Mouse (Mus musculus): ENCODE data around the gene Mrpl48.

Gene Mrpl48

DNA sequence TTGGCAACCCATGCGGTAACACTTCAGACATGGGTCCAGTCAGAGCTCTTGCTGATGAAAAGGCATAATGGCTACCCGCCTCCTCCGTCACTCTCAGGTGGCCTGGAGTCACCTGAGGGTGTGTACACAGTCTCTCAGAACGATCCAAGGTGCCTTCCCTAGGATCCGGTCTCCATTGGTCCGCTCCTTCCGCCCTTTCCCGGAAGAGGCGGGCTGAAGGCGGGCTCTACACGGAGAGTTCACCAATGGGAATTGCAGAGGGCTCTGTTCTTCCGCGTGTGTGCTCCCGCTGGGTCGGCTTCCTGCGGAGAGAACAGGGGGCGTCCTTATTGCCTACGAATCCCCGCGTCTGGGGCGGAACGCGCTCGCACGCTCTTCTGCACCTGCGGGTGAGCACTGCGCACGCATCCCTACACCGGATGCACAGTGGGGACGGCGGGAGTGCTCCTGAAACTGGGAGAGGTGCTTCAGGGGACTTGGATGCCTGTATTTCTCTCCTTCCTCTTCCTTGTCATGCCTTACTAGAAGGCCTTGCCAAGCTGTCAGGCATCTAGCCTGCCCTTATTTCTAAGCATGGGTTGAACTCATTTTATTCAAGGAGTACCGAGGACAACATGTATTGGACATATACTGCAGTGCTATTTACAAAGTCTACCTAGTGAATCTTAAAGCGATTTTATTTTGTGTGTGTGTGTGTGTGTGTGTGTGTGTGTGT, 71.1 kb downstream of the Mrpl48 start, which contains the start of gene Coa4:
TSS of gene Coa4 (plus strand) at position 268 of the 715 bp plus-strand sequence.
- in situ Hi-C loops (cut with MboI; ENCODE audit: low sequenced_read_pairs): loop anchor here (25.0 kb wide), 1 partner anchor 275 kb away; no protein-coding TSS in a partner anchor

DNA sequence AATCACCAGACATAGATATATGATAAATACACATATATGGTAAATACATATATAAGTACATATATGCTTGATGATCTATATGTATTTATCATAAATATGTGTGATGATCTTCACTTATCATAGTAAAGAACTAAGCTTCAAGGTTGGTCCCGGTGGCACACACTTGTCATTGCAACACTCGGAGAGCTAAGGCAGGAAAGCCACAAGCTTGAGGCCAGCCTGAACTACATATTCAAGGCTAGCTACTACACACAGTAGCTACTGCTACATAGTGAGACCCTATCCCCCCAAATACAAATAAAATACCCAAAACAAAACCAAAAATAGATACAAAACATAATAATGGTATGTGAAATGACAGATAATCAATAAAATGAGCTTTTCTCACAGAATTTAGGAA, 72.3 kb downstream of the Mrpl48 start:
- in situ Hi-C loops (cut with MboI; ENCODE audit: low sequenced_read_pairs): loop anchor here (25.0 kb wide), 1 partner anchor 276 kb away; no protein-coding TSS in a partner anchor

DNA sequence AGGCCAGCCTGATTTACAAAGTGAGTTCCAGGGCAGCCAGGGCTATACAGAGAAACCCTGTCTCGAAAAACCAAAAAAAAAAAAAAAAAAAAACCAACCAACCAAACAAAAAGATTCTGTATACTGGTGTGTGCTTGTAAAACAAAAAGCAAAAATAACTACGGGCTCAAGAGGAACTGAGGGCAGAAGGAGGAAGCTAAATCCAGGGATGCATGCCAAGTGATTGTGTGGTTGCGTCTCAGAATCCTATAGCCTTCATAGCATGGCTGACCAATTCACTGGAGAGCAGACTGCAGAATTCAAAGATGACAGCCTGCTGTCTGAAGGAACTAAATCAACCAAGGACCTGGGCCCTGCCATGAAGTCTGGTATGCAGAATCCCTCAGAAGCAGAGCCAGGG, 73.9 kb downstream of the Mrpl48 start:
- in situ Hi-C loops (cut with MboI; ENCODE audit: low sequenced_read_pairs): loop anchor here (25.0 kb wide), 1 partner anchor 278 kb away; no protein-coding TSS in a partner anchor

DNA sequence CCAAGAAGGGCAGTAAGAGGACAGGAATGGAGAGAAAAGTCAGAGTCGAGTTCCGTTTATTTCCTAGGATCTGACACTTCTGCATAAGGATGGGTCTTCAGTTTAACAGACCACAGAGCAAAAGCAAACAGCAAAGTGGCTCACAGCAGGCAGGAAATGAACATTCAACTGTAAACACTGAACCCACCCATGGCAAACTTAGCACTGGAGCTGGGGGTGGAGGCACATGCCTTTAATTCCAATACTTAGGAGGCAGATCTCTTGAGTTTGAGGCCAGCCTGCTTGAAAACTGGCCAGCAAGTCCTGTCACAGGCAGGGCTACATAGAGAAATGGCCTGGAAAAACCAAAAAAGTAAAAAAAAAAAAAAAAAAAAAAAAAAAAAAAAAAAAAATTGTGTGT, 74.6 kb downstream of the Mrpl48 start:
- in situ Hi-C loops (cut with MboI; ENCODE audit: low sequenced_read_pairs): loop anchor here (25.0 kb wide), 1 partner anchor 279 kb away; no protein-coding TSS in a partner anchor

DNA sequence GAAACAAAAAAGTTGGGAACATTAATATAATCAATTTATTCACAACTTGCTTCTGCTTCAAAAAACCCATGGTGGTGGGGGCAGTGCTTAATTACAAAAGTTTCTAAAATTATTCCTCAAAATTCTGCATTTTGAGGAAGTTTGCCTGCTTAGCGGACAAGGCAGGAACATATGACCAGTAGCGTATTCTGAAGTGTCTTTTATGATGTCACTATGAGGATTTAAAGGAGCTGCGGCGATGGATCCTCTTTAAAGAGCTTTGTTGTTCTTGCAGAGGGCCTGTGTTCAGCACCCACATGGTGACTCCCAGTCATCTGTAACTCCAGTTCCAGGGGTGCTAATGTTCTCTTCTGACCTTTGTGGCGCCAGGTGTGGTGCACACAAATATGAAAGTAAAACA, 77.3 kb downstream of the Mrpl48 start:
- in situ Hi-C loops (cut with MboI; ENCODE audit: low sequenced_read_pairs): loop anchor here (25.0 kb wide), 1 partner anchor 282 kb away; no protein-coding TSS in a partner anchor

DNA sequence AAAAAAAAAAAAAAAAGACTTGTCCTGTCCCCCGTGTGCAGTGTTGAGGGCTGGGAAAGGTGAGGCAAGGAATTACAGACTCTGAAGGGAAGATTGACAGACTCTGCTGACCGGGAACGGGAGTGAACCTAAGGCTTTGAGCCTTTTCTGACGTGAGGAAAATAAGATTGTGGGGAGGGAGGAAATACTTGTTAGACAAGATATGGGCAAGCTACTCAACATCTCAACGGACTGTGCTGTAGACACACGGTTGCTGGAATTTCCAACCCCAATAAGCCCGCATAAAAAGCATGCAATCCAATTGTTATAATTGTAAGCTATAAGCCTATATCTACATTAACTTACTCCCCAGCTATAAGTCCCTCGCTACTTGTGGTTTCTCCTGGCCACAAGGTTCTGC, 83.4 kb downstream of the Mrpl48 start:
- in situ Hi-C loops (cut with MboI; ENCODE audit: low sequenced_read_pairs): loop anchor here (25.0 kb wide), 1 partner anchor 288 kb away; no protein-coding TSS in a partner anchor

DNA sequence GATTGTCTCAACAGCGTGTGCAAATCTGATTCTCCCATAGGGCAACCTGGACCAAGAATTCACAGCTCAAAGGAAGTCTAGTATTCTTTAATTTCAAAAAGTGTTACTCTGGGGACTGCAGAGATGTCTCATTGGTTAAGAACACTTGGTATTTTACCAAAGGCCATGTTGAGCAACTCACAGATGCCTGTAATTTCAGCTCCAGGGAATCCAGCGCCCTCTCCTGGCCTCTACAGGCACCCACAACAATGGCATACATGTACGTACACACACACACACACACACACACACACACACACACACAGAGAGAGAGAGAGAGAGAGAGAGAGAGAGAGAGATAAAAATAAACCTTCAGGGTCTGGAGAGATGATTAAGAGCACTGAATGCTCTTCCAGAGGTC, 85.9 kb downstream of the Mrpl48 start:
- in situ Hi-C loops (cut with MboI; ENCODE audit: low sequenced_read_pairs): no loop called here

DNA sequence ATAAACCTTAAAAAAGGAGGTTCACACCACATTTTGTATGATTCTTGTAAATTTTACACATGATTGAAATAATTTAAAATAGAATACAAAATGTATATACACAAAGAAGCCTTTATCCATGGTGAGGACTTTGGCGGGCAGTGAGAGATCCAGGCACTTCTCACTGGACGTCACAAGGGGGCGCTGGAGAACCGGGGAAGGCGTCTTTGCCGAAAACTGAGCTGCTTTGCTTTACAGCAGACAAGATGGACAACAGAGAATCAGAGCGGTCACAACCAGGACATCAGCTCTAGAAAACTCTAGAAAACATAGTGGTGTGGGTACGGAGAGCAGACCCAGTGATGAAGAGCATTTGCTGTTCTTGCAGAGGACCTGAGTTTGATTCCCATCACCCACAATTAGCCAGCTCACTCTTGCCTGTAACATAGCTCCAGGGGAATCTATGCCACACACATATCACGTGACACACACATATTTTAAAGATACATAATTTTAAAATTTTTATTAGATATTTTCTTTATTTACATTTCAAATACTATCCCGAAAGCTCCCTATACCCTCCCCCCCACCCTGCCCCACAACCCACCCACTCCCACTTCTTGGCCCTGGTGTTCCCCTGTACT, 87.3 kb downstream of the Mrpl48 start:
- in situ Hi-C loops (cut with MboI; ENCODE audit: low sequenced_read_pairs): no loop called here

DNA sequence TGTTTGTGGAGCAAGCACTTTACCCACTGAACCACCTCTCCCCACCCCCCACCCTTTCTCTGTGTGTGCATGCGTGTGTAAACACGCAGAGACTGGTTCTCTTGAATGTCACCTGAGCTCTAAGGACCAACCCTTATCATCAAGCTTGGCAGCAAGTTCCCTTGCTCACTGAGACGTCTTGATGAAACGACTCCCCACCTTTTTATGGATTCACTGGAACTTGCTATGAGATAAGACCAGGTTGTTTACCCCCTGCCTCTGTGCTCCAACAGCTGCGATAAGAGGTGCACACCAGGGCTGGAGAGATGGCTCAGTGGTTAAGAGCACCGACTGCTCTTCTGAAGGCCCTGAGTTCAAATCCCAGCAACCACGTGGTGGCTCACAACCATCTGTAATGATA, 87.9 kb downstream of the Mrpl48 start:
- in situ Hi-C loops (cut with MboI; ENCODE audit: low sequenced_read_pairs): no loop called here

DNA sequence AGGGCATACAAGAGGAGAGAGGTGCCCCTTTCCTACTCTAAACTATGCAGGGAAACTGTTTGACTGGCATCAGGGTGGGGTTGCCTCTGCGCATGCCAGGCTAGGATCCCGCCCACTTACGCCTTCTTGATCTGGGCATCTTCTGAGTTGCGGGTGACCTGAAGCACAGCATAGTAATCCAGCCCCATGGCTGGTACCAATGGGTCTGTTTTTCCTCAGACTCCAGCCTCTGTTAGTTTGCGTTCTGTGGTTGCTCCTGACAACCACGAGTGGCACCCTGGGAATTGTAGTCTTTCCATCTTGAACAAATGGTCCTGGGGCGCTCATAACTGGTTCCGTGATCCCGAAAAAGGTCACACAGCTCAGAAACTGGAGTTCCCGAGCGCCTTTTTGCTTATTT, 93.5 kb downstream of the Mrpl48 start, which contains the start of gene Dnajb13:
TSS of gene Dnajb13 (minus strand) at position 388 of the 400 bp plus-strand sequence.
- in situ Hi-C loops (cut with MboI; ENCODE audit: low sequenced_read_pairs): no loop called here

DNA sequence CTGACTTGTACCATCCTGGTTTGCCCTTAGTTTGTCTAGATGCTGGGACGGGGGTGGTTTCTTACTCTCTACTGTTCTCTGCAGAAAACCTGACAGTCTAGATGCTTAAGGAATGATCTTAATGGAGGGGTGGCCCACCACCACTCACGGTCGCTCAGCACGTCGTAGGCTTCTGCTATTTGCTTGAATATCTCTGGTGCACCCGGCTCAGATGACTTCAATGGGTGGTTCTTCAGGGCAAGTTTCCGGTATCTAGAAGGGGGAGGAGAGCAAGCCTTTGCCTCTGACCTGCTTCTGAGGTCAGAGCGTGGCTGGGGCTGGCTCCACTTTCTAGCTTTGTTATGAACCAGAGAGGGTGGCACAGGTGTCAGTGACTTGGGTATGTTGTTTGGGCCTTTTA, 96.5 kb downstream of the Mrpl48 start:
- in situ Hi-C loops (cut with MboI; ENCODE audit: low sequenced_read_pairs): no loop called here

DNA sequence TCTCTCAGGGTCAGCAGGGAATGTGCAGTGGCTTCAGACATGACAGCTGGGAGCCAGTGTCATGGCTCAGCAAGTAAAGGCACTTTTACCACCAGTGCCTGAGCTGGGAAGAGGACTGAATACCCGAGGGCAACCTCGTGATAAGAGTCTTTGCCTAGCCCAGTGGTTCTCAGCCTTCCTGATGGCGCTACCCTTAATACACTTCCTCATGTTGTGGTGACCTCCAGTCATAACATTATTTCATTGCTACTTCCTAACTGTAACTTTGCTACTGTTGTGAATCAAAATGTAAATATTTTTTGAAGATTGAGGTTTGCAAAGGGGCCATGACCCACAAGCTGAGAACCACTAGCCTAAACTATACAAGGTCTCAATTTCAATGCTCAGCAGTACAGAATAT, 99.4 kb downstream of the Mrpl48 start:
- in situ Hi-C loops (cut with MboI; ENCODE audit: low sequenced_read_pairs): no loop called here

DNA sequence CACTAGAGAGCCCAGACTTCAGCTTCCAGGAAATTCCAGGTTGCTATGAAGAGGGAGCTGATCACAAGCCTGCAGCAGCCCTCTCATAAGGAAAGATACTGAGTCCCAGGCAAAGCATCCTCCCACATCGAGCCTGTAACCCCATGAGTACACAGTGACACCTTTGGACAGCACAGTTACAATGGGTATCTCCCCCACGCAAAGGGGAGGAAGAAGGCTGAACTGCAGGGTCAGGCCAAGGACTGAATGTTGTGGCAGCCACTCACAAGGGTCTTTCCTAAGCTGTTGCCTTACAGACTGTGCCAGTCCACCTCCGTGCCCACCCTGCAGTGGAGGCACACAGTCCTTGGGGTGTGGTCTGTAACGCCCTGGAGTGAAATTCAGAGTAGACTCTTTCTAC, 101.6 kb downstream of the Mrpl48 start:
- in situ Hi-C loops (cut with MboI; ENCODE audit: low sequenced_read_pairs): no loop called here

DNA sequence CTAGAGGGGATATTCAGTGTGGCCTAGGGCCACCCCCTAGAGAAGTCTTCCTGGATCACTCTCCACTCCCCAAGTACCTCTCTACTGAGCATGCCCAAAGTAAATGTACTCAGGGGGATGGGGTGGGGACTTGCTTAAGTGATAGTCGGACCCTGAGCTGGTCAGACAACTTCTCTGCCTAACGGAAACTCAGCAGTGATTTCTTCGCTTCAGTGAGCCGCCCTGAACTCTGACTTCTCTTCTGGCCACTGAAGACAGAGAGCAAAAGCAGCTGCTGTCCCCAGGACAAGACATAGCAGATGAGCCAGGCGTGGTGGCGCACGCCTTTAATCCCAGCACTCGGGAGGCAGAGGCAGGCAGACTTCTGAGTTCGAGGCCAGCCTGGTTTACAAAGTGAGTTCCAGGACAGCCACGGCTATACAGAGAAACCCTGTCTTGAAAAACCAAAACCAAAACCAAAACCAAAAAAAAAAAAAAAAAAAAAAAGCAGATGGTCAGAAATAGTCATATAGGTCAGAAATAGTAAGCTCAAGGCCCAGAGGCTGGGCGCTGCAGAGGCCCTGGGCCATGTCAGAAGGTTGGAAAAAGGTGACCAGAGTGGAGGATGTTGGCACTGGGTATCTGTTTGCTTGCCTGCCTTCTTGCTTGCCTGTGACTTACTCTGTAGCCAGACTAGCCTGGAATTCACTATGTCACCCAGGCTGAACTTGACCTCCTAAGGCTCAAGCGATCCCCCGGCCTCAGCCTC, 103.2 kb downstream of the Mrpl48 start:
- in situ Hi-C loops (cut with MboI; ENCODE audit: low sequenced_read_pairs): no loop called here

DNA sequence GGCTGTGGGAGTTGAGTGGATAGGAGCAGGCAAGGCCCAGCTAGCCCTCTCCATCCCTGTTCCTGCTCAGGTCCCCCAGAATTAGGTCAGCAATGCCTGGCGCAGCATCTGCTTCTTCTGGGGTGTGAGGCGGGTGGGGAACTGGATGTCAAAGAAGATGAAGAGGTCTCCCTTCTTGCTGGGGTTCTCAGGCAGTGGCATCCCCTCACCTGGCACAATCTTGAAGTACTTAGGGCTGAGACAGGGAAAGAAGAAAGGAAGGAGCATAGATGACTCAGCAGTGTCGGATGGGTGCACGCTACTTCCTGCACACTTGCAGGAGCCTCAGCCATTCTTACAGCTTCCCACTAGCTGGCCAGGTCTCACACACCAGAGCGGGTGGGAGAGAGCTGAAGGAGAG, 105.0 kb downstream of the Mrpl48 start:
- in situ Hi-C loops (cut with MboI; ENCODE audit: low sequenced_read_pairs): no loop called here

DNA sequence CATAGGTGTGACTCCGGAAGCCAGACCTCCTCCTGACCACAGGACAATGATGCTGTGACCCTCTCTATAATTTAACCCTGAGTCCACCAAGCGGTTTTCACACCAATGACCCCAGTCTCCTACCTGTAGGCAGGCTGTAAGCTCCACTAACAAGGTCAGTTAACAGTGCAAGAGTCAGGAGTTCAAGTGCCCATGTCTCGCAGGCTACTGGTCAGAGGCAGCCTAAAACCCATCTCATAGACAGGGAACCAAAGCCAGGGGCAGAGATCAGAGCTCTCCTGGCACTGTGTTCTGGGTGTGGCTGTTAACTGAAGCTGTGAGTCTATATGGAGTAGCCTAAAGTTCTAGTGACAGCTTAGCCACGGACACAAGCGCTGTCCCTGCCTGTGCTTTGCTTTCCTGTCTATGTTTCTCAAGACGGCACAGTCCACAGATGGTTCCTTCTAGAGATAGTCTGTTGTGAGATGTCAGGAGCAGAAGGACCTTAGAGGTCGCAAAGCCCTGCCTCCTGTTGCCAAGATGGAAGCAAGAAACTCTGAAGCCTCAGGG, 105.7 kb downstream of the Mrpl48 start:
- in situ Hi-C loops (cut with MboI; ENCODE audit: low sequenced_read_pairs): no loop called here

DNA sequence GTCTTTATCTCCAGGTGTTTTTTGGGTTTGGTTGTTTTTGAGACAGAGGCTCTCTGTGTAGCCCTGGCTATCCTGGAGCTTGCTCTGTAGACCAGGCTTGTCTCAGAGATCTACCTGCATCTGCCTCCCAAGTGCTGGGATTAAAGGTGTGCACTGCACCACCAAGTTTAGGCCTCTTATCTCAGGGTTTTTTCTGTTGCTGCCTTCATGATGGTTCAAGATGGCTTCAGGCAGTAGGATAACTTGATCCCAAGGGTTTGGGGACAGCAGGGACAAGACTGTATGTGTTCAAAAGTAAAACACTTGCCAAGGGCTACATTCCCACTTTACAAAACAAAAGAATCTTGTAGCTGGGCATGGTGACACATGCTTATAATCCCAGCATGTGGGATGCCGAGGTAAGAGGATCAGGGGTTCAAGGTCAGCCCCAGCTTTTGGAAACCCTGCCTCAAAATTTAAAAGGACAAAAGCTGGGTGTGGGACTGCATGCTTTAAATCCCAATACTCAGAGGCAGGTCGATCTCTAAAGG, 106.2 kb downstream of the Mrpl48 start:
- in situ Hi-C loops (cut with MboI; ENCODE audit: low sequenced_read_pairs): no loop called here

DNA sequence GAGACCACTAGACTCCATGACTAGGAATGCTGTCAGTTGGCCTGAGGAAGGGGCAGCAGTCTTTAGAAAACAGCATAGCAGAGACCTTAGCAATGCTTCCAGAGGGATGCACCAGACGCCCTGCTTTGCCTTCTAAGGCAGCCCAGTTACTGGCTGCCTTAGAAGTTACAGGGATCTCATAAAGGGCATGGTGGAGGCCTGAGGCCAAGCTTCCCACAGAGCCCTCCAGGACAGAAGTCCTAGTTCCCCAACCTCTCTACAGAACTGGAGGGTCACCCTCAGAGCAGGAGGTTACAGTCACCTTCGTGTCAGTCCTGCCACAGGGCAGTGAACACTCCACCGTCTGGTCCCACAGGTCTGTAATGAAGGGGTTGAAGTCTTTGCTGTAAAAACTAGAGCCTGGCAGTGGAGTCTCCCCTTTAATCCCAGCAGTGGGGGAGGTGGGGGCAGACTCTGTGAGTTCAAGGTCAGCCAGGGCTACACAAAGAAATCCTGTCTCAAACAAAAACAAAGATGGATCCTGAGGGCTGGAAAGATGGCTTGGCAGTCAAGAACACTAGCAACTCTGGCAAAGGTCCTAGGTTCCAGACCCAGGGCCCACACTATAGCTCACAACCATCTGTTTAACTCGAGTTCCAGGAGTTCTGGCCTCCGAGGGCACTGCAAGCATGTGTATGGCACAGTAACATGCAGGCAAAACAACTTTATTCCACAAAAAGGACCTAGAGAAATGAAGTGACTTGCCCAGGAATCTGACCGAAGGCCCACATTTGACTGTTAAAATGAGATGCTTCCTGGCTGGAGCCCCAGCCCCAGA, 106.9 kb downstream of the Mrpl48 start:
- in situ Hi-C loops (cut with MboI; ENCODE audit: low sequenced_read_pairs): no loop called here

DNA sequence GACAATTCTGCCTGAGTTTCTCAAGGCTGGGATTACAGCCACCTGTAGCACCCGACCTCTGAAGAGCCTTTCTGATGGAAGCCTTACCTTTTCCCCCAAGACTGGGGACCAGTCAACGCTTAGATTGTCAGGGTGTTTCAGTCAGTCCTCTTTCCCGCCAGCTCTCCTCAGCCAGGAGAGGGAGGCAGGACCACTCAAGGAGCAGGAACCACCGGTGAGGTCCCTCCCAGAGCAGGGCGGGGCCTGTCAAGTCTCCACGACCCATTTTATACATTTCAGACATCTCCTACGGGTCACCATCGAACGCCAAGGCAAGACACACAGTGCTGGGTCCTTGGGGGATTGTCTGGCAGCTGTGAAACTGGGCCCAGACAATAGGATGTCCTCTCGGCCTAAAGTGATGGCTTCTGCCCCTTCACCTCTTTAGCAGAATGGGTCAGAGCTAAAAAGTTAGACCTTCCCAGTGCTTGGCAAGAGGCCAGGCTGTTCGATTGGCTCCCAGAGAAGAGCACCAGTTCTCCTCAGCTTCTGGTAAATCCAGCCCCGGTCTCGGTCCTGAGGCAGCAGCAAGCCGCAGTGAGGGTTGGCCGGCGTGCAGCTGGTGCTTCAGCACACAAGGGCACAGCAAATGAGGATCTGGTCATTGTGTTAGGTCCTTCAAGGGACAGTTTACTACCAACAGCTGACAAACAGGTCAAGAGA, 107.7 kb downstream of the Mrpl48 start:
- in situ Hi-C loops (cut with MboI; ENCODE audit: low sequenced_read_pairs): no loop called here
